In the genomic region with DNA sequence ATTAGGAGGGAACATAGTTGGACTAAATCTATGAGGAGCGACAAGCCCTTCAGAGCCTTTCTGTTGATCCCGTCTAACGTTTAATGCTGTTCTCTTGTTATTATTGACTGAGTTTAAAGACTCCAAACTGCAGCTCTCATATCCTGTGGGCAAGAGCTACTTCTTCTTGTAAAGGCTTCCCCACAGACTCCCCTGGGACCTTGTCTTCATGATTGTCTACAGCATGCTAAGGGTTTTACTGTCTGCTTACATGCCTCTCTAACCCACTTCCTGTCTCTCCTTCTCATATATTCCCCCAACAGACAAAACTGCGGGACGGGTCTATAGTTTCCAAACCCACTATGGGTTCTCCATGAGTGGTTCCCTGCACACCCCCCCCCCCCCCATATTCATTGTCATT, we compare ENCODE assay signal across 22 mouse cellular contexts. TPM values are rescaled to one million over a fixed set of nuclear protein-coding genes. Genes with fewer than 3 reads are reported as not detected.
DNase-seq lines count a peak whose midpoint lies in the region; ATAC-seq and TF ChIP-seq lines count a peak whose summit lies in the region.
"Had no signal": no experiment of that assay in that cellular context is flagged by ENCODE, and none has a peak within 500 bp of the region (broad histone marks: within the 10 kb centered on the region; RNA-seq: fewer than 3 reads in every experiment).

No protein-coding gene starts in this region.

- H3K4me1 ChIP-seq in forebrain, postnatal 0 days (ENCODE audit: insufficient read depth), result peaks cover 16% of the 10 kb centered on the region; the same call in 1 of the 2 replicates
- H3K4me1 ChIP-seq: intestine, embryonic 15.5 days had no signal

- TF ChIP-seq CTCF in forebrain, postnatal 0 days (IDR thresholded peaks at IDR 0.05; ENCODE audit: low read depth), result no peak

- H3K4me3 ChIP-seq in forebrain, postnatal 0 days (ENCODE audit: low read depth, low read length), result no peak overlapping the region
- H3K4me3 ChIP-seq: erythroblast, embryonic 14.5 days; hindbrain, embryonic 13.5 days; intestine, embryonic 15.5 days; liver, embryonic 15.5 days; midbrain, embryonic 10.5 days had no signal

- H3K4me2 ChIP-seq in forebrain, postnatal 0 days (ENCODE audit: low read depth), result no peak overlapping the region
- H3K4me2 ChIP-seq: heart, embryonic 11.5 days; hindbrain, embryonic 13.5 days; intestine, embryonic 15.5 days; liver, embryonic 15.5 days had no signal

- H3K27me3 ChIP-seq in forebrain, postnatal 0 days (ENCODE audit: insufficient read depth, low read length), result no peaks in the 10 kb centered on the region
- H3K27me3 ChIP-seq: hindbrain, embryonic 13.5 days; intestine, embryonic 15.5 days; liver, embryonic 15.5 days had no signal

- H3K9ac ChIP-seq in forebrain, postnatal 0 days, result no peak overlapping the region
- H3K9ac ChIP-seq: hindbrain, embryonic 13.5 days; intestine, embryonic 15.5 days; liver, embryonic 15.5 days had no signal

- no peaks in the 10 kb centered on the region for H3K36me3 ChIP-seq in forebrain, postnatal 0 days (ENCODE audit: insufficient read depth)
- H3K36me3 ChIP-seq: hindbrain, embryonic 13.5 days; intestine, embryonic 15.5 days; liver, embryonic 15.5 days; midbrain, embryonic 10.5 days had no signal

- H3K9me3 ChIP-seq in forebrain, postnatal 0 days (ENCODE audit: low read length), result no peaks in the 10 kb centered on the region
- H3K9me3 ChIP-seq: hindbrain, embryonic 13.5 days; intestine, embryonic 15.5 days; liver, embryonic 15.5 days; midbrain, embryonic 10.5 days had no signal

- peak; percentile 14; the same call in 1 of the 2 replicates for ATAC-seq in common myeloid progenitor, adult 5-6 weeks (replicated peaks; ENCODE audit: low read depth, poor library complexity, severe bottlenecking)
- ATAC-seq in activated CD4-positive, CD25-positive, alpha-beta regulatory T cell, adult 4 months, result no peak
- no peak for ATAC-seq in forebrain, postnatal 0 days
- ATAC-seq: forebrain, embryonic 14.5 days; intestine, embryonic 15.5 days had no signal

- WGBS in forebrain, postnatal 0 days, result 92% methylated on average over 5 of the region's 5 CpGs

- DNase-seq in lung, postnatal 14 days, result peak; percentile 6
- no peak for DNase-seq in lung, postnatal 10 days
- DNase-seq in CD4-positive helper T cell, adult 2 months (ENCODE audit: low read depth, low spot score), result peak; percentile 25
- DNase-seq in spleen, postnatal 4 days (ENCODE audit: low spot score in 2 of 2), result peak; percentile 44 to 63
- no peak for DNase-seq in kidney, postnatal 14 days
- DNase-seq in forebrain, postnatal 0 days, result no peak
- DNase-seq: cerebellum, adult 2 months; cerebellum, postnatal 36 days; gastrocnemius, postnatal 36 days; heart, postnatal 10 days; kidney, adult 9 months; layer of hippocampus, postnatal 36 days had no signal

- H3K27ac ChIP-seq in forebrain, postnatal 0 days (ENCODE audit: low read depth, low read length), result no peak overlapping the region
- H3K27ac ChIP-seq: hindbrain, embryonic 13.5 days; intestine, embryonic 15.5 days; liver, embryonic 15.5 days; macrophage; midbrain, embryonic 10.5 days had no signal

RNA-seq across cellular contexts. Expression of a gene that starts 4.2 kb away (rescaled TPM):
- total RNA-seq in common myeloid progenitor, adult 5-6 weeks (2017), result 46.3 and 60.0 TPM in 2 replicates
- 10 to 100 TPM; 23.1 to 24.1 TPM for polyA plus RNA-seq in activated CD4-positive, CD25-positive, alpha-beta regulatory T cell, adult 4 months (2017; shearing (Covaris generic))
- 1.0 and 1.2 TPM in 2 replicates for total RNA-seq in forebrain, postnatal 0 days (2014; rRNA removed)
- 0.91 and 1.2 TPM in 2 replicates for polyA plus RNA-seq in forebrain, postnatal 0 days (2015; fragmentation: Nextera tagmentation; extraction: Ambion mirVana)

Comparison
In these comparisons a context has a peak if more than half of its experiments do, and no peak if none do; other contexts are left out.
1. DNase-seq: peak in lung, postnatal 14 days (single experiment), CD4-positive helper T cell, adult 2 months (single experiment) and spleen, postnatal 4 days (2 of 2); none in lung, postnatal 10 days (single experiment), kidney, postnatal 14 days (single experiment) and forebrain, postnatal 0 days (single experiment).
2. RNA of a gene that starts 4.2 kb away (total RNA-seq): 46.3 to 60.0 TPM in common myeloid progenitor, adult 5-6 weeks; 1.0 to 1.2 TPM in forebrain, postnatal 0 days; every median in the first group is over 10 times any median in the second.